Mouse (Mus musculus): ENCODE measurements around the gene Clk1.
"Not testable (repeated sequence)": the region's sequence is repeated elsewhere in the genome, so short reads cannot be mapped to it uniquely, and the experiment has no call there.

Gene Clk1

GRCm38 (mm10) chr1:58407321-58407720 is 16.5 kb downstream of the Clk1 start:
- DNase-seq (ENCODE audit: low spot score) = no peak

- DNase-seq (ENCODE audit: low spot score) = no peak
Observed at GRCm38 (mm10) chr1:58403745-58404144, 20.1 kb downstream of the Clk1 start.

- peak; percentile 77 for DNase-seq (ENCODE audit: low spot score)
Observed at GRCm38 (mm10) chr1:58401396-58401795, 22.5 kb downstream of the Clk1 start.

DNA sequence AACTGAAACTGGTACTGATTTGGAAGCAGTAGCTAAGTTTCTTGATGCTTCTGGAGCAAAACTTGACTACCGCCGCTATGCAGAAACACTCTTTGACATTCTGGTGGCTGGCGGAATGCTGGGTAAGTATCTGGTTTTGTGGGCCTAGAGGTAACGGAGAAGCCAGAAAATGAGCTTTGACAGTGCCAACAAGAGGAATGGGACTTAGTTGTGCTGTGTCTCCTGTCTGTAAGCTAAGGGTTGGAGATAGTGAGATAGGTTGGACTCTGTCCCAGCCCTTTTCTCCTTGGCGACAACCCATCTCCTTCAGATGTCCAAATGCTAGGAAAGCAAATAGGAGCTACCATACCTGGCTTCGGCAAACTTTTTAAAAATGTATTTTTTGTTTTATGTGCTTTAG is 26.1 kb downstream of the Clk1 start:
- no peak for DNase-seq (ENCODE audit: low spot score)

- no peak for DNase-seq (ENCODE audit: low spot score)
Observed at GRCm38 (mm10) chr1:58396179-58396578, 27.7 kb downstream of the Clk1 start.

DNA sequence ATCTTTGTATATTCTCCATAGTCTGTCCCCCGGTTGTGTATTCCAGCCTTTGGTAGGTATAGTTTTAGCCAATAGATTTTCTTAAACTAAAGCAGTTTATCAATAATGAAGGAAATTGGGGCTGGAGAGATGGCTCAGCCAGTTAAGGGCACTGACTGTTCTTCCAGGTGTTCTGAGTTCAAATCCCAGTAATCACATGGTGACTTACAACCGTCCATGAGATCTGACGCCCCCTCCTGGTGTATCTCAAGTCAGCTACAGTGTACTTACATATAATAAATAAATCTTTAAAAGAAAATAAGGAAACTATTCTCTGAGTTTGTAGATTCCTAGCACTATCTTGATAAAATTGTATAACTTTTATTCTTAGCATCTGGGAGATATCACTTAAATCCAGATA is 28.5 kb downstream of the Clk1 start:
- no peak for DNase-seq (ENCODE audit: low spot score)

GRCm38 (mm10) chr1:58393284-58394195 is 30.3 kb downstream of the Clk1 start:
- peak; percentile 42 for DNase-seq (ENCODE audit: low spot score)

- DNase-seq (ENCODE audit: low spot score) = peak; percentile 95
Observed at GRCm38 (mm10) chr1:58392652-58393283, 31.1 kb downstream of the Clk1 start, which contains the start of gene Bzw1. Gene Bzw1, plus strand, starts transcription at chr1:58392898.

GRCm38 (mm10) chr1:58392268-58392651 is 31.6 kb downstream of the Clk1 start:
- DNase-seq (ENCODE audit: low spot score) = no peak

DNA sequence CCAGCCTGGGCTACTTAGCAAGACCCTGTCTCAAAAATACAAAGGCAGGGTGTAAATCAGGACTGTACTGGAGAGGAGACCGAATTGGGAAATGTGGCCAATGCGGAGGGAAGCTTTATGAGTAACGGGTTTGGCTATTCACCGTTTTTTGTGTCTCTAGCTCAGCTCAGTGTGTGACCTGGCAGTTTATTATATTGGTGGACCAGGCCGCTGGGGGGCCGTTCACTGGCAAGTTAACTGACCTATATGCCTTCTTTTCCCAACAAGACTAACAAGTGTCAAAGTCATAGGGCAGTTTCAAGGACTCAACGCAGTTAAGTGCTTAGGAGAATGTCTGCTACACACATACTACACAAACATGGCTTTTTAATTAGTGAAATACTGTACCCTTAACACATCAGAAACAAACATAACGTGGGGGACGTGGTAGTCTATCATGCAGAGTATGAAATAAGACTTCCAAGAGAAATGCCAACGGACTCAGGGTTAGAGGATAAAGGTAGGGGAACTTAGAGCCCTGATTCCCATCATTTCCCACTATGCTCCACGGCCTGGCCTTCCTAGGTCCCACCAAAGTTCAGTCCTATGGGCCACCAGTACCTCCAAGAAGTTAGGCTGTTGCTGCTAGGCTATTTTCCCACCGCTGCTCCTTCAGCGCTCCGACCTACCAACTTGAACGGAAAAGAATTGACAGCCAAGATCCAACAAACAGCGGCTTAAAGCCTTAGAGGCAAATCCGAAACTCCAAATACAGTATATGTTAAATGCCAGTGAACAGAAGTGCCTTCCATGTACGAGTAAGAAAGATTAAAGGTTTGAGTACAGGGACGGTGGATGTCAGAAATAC is 32.2 kb downstream of the Clk1 start:
- no peak for DNase-seq (ENCODE audit: low spot score)

- no peak for DNase-seq (ENCODE audit: low spot score)
Observed at GRCm38 (mm10) chr1:58382586-58383281, 41.1 kb downstream of the Clk1 start.

DNA sequence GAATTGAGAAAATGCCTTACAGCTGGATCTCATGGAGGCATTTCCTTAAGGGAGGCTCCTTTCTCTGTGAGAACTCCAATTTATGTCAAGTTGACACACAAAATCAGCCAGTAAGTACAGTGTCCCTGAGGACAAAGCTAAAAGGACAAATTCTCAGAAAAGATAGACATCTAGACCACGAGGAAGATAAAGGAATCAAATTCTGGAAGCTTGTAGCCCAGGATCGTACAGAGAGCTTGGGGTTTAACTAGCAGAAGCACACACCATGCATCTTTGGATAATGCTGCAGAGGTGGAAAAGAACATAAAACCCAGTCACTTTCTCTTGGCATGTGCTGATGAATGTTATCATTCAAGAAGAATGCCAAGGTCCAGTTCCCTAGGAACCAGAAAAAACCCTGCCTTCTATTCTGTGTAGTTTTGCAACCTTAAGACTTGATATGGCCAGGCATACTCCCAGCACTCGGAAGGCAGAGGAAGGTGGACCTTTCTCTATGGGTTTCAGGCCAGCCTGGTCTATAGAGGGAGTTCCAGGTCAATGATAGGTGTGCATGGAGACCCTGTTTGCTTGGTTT is 48.2 kb downstream of the Clk1 start:
- DNase-seq (ENCODE audit: low spot score) = no peak

GRCm38 (mm10) chr1:58374266-58374665 is 49.6 kb downstream of the Clk1 start:
- DNase-seq (ENCODE audit: low spot score) = not testable (repeated sequence)

GRCm38 (mm10) chr1:58369716-58370115 is 54.1 kb downstream of the Clk1 start:
- DNase-seq (ENCODE audit: low spot score) = no peak

DNA sequence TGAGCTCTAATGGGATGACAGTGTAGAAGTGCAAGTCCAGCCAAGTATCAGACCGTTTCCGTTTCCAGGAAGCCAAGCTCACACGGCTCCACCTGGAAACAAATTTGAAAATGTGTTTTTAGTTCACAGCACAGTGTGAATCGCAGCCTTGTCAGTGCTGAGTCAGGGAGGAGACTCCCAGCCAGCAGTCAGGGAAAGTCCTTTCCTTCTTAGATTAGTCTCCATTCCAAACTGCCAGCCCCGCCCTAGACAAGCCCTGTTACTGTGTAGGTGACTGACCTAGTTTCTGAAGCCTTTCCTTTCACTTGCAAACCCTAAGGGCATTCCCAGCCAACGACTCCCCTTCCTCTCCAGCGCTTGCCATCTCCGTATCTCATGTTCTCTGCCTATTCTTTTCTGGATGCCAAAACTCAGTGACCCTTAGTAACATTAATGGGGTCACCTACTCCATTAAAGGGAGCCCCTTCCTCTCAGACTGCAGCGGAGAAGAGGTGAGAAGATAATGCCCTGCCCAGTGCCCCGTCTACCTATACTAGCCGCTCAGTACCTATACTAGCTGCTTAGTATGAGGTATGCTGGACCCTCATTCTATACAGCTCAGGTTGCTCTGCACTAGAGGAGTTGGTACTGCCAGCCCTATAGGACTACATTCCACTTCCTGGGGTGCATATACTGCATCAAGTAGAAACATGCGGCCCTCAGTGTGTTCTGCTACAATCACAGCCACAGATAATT is 57.0 kb downstream of the Clk1 start:
- DNase-seq (ENCODE audit: low spot score) = no peak

DNA sequence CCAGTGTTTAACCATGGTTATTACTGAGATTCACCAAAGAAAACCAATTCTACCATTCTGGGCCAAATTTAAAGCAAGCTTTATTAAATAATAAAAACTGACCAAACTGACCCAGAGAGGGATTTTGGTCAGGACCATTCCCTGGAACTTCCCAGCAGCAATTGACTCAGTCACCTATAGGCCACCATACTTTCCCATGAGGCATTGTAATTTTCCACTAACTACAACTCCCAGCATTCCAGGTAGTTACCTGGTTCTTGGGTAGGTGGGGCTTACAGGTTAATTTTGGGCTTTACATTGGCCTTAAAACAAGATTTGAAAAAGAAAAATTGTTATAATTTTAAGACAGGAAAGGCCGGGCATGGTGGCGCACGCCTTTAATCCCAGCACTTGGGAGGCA is 58.0 kb downstream of the Clk1 start:
- DNase-seq (ENCODE audit: low spot score) = no peak

DNA sequence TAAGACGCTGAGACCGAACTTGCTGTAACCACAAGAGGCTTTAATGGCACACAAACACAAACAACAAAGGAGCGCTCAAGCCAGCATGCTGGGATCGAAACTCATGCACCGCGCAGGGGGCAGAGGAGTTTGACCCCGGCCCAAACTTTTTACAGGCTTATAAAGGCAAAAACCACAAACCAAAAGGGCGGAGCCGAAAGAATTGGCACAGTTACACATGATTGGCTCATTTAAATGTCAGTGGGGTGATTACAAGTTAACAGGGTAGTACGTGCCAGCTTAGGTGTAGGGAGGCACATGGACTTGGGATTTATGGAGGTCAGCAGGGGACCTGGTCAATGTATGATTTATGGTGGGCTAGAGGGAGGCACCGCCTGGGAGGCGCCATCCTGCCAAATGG is 59.3 kb downstream of the Clk1 start:
- no peak for DNase-seq (ENCODE audit: low spot score)

GRCm38 (mm10) chr1:58362296-58362695 is 61.6 kb downstream of the Clk1 start:
- DNase-seq (ENCODE audit: low spot score) = no peak
